Mouse (Mus musculus): ENCODE measurements at regions not wholly inside any gene's neighbourhood (a gene's known extent, or its start where the extent isn't known, plus 50 kb on each side); places are given as distances from the start of the nearest gene placed in this dataset.

DNA sequence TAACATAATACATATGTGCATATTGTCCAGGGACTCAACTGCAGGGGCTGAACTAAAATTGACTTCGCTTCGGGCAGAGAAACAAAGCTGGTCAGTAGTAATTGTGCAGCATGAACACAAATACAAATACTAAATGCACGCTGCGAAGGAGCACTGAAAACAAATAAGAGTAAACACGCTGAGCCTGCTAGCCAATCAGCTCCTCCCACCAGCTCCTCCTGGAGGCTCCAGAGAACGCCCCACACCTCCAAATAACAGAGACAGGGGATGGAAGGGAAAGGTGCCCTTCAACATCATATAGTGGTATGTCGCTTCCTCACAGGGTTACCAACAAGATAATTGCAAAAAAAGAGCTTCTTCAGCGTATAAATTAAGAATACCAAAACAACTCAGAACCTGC is 159.6 kb downstream of the Gm11361 start:
- Histone ChIP-seq H3K36me3 (ENCODE audit: control insufficient read depth in 1 of 2, insufficient read depth in 2 of 2, low read length in 2 of 2) (no peaks in the 10 kb centered on the region), H3K79me2 (ENCODE audit: control insufficient read depth, insufficient read depth, low read length, poor library complexity) (no peaks in the 10 kb centered on the region), H3K27ac (ENCODE audit: control insufficient read depth, low read depth, low read length) (no peak overlapping the region), H3K4me1 (ENCODE audit: control insufficient read depth in 1 of 2, insufficient read depth in 2 of 2, low read length in 2 of 2) (no peaks in the 10 kb centered on the region), H3K9me3 (replicated peaks; ENCODE audit: insufficient read depth, low read length) (no peaks in the 10 kb centered on the region), H3K4me3 (ENCODE audit: control insufficient read depth in 1 of 2, insufficient read depth in 1 of 2, low read depth in 2 of 2, low read length in 2 of 2) (no peak overlapping the region), H3K27me3 (ENCODE audit: control insufficient read depth in 1 of 2, insufficient read depth in 2 of 2, low read length in 2 of 2) (no peaks in the 10 kb centered on the region), H3K9ac (ENCODE audit: control insufficient read depth, low read depth, low read length, poor library complexity, severe bottlenecking) (no peak overlapping the region)
- DNase-seq (ENCODE audit: low read depth, low spot score), result no peak
- TF ChIP-seq USF1 (IDR thresholded peaks at IDR 0.05; ENCODE audit: low read depth, low read length), result no peak
- no peak for TF ChIP-seq CHD2 (IDR thresholded peaks at IDR 0.05; ENCODE audit: low read length)
- no peak for TF ChIP-seq GABPA (IDR thresholded peaks at IDR 0.05; ENCODE audit: low read depth, low read length)
- TF ChIP-seq POLR2AphosphoS5 (IDR thresholded peaks at IDR 0.05; ENCODE audit: borderline replicate concordance, low read depth, low read length), result no peak
- no peak for TF ChIP-seq TBP (IDR thresholded peaks at IDR 0.05; ENCODE audit: low read depth, low read length)

DNA sequence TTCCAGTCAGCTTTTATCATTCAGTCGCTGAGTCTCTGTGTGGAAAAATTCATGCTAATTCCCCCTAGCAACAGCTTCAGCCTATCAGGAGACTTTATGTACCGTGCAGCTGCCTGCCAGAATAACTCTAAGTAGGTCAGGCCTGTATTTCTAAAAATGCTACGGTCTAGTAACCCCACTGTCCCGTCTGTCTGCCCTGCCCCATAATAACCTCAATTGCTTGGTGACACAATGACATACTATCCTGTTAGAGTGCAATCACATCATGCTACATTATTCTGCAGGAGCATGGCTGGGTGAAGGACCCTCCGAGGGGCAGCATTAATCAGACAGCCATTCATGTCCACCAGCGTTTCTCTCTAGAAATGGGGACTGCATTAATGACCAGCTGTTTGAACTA is 158.9 kb downstream of the Gm11361 start:
- no peak overlapping the region for H3K9ac ChIP-seq (ENCODE audit: control insufficient read depth, low read depth, low read length, poor library complexity, severe bottlenecking)
- no peak for TF ChIP-seq TBP (IDR thresholded peaks at IDR 0.05; ENCODE audit: low read depth, low read length)
- no peak for TF ChIP-seq JUND (IDR thresholded peaks at IDR 0.05; ENCODE audit: low read depth, low read length)
- TF ChIP-seq NRF1 (IDR thresholded peaks at IDR 0.05; ENCODE audit: insufficient read depth, low read depth, low read length, poor library complexity, severe bottlenecking), result no peak
- no peak for TF ChIP-seq MEF2A (IDR thresholded peaks at IDR 0.05; ENCODE audit: extremely low read depth, insufficient replicate concordance, low read depth, low read length, poor library complexity, severe bottlenecking)
- no peak for TF ChIP-seq E2F4 (IDR thresholded peaks at IDR 0.05; ENCODE audit: borderline replicate concordance, low read depth, low read length)
- no peak for TF ChIP-seq UBTF (IDR thresholded peaks at IDR 0.05; ENCODE audit: borderline replicate concordance, insufficient read depth, low read depth, low read length)
- TF ChIP-seq CHD1 (IDR thresholded peaks at IDR 0.05; ENCODE audit: low read depth, low read length), result no peak
- TF ChIP-seq SIN3A (IDR thresholded peaks at IDR 0.05; ENCODE audit: low read length), result no peak
- no peak for TF ChIP-seq SMC3 (IDR thresholded peaks at IDR 0.05; ENCODE audit: low read depth, low read length)
- TF ChIP-seq RCOR1 (IDR thresholded peaks at IDR 0.05; ENCODE audit: low read depth, low read length), result no peak
- TF ChIP-seq ZNF384 (IDR thresholded peaks at IDR 0.05; ENCODE audit: low read depth, low read length), result no peak
- no peak for TF ChIP-seq ELF1 (IDR thresholded peaks at IDR 0.05; ENCODE audit: low read depth, low read length)
- no peak for TF ChIP-seq HCFC1 (IDR thresholded peaks at IDR 0.05; ENCODE audit: low read depth, low read length)

More for the DNA sequence above, 158.9 kb downstream of the Gm11361 start:
- Histone ChIP-seq H3K36me3 (ENCODE audit: control insufficient read depth in 1 of 2, insufficient read depth in 2 of 2, low read length in 2 of 2) (no peaks in the 10 kb centered on the region), H3K79me2 (ENCODE audit: control insufficient read depth, insufficient read depth, low read length, poor library complexity) (no peaks in the 10 kb centered on the region), H3K27ac (ENCODE audit: control insufficient read depth, low read depth, low read length) (no peak overlapping the region), H3K27me3 (ENCODE audit: control insufficient read depth in 1 of 2, insufficient read depth in 2 of 2, low read length in 2 of 2) (no peaks in the 10 kb centered on the region), H3K4me1 (ENCODE audit: control insufficient read depth in 1 of 2, insufficient read depth in 2 of 2, low read length in 2 of 2) (no peaks in the 10 kb centered on the region), H3K9me3 (replicated peaks; ENCODE audit: insufficient read depth, low read length) (no peaks in the 10 kb centered on the region), H3K4me3 (ENCODE audit: control insufficient read depth in 1 of 2, insufficient read depth in 1 of 2, low read depth in 2 of 2, low read length in 2 of 2) (no peak overlapping the region)
- DNase-seq (ENCODE audit: low read depth, low spot score), result no peak

Data from MEL (cell line).